Mouse (Mus musculus): ENCODE data around the gene Dixdc1. TPM values are rescaled to one million over a fixed set of nuclear protein-coding genes. Genes with fewer than 3 reads are reported as not detected.

Dixdc1 gene
- polyA plus RNA-seq, 1 experiment from 2014 or later, result 23.6 TPM

GRCm38 (mm10) chr9:50616766-50617603 is 122.3 kb downstream of the Dixdc1 start, which contains the start of the genes Pih1d2 and Nkapd1:
Gene Pih1d2, plus strand, starts transcription at chr9:50617321.
Gene Nkapd1, minus strand, starts transcription at chr9:50617464.
- H3K9me3 ChIP-seq, result no peaks in the 10 kb centered on the region
- H3K36me3 ChIP-seq, result peaks cover 31% of the 10 kb centered on the region
- ATAC-seq (ENCODE audit: low FRiP score, low read depth), result peak; percentile 93
- H3K27ac ChIP-seq, result peak within 1 kb of the TSS; percentile 94
- WGBS, result under 1% methylated on average over 79 of the region's 81 CpGs
- H3K9ac ChIP-seq, result peak within 1 kb of the TSS; percentile 97
- peak within 1 kb of the TSS; percentile 88 for H3K4me2 ChIP-seq (replicated peaks)
- no peaks in the 10 kb centered on the region for H3K27me3 ChIP-seq
- peaks cover 8% of the 10 kb centered on the region for H3K4me1 ChIP-seq
- H3K4me3 ChIP-seq, result peak within 1 kb of the TSS; percentile 100

- no peaks in the 10 kb centered on the region for H3K27me3 ChIP-seq
- peaks cover 36% of the 10 kb centered on the region for H3K36me3 ChIP-seq
- peak overlapping the region; percentile 88 for H3K4me2 ChIP-seq (replicated peaks)
- H3K9me3 ChIP-seq, result no peaks in the 10 kb centered on the region
- peak overlapping the region; percentile 97 for H3K9ac ChIP-seq
- ATAC-seq (ENCODE audit: low FRiP score, low read depth), result no peak
- peaks cover 8% of the 10 kb centered on the region for H3K4me1 ChIP-seq
- H3K27ac ChIP-seq, result 0 out of 2 replicates have a peak overlapping the region, but pooled peaks have one; percentile 94
- peak overlapping the region; percentile 100 for H3K4me3 ChIP-seq
- 36% methylated on average over 11 of the region's 11 CpGs for WGBS
Observed at GRCm38 (mm10) chr9:50616161-50616560, 123.2 kb downstream of the Dixdc1 start.

Other genes with a start within 250 kb of the Dixdc1 start
- gene Plet1, start 245.0 kb downstream of the Dixdc1 start, polyA plus RNA-seq (2015; fragmentation: Nextera tagmentation; extraction: Ambion mirVana), result 0.18 and 0.19 TPM in 2 replicates
- 71.2 and 84.3 TPM in 2 replicates for gene Pts, start 210.8 kb downstream of the Dixdc1 start, polyA plus RNA-seq (2015; fragmentation: Nextera tagmentation; extraction: Ambion mirVana)
- gene Il18, start 184.7 kb downstream of the Dixdc1 start, polyA plus RNA-seq (2015; fragmentation: Nextera tagmentation; extraction: Ambion mirVana), result 2.6 and 2.7 TPM in 2 replicates
- 0.15 and 0.23 TPM in 2 replicates for gene Bco2, start 184.3 kb downstream of the Dixdc1 start, polyA plus RNA-seq (2015; fragmentation: Nextera tagmentation; extraction: Ambion mirVana)
- gene Tex12, start 178.2 kb downstream of the Dixdc1 start, polyA plus RNA-seq (2015; fragmentation: Nextera tagmentation; extraction: Ambion mirVana), result not detected in 2 replicates
- 257 and 259 TPM in 2 replicates for gene Sdhd, start 135.7 kb downstream of the Dixdc1 start, polyA plus RNA-seq (2015; fragmentation: Nextera tagmentation; extraction: Ambion mirVana)
- gene Timm8b, start 135.6 kb downstream of the Dixdc1 start, polyA plus RNA-seq (2015; fragmentation: Nextera tagmentation; extraction: Ambion mirVana), result 242 and 267 TPM in 2 replicates
- 3.7 and 3.8 TPM in 2 replicates for gene Pih1d2, start 122.2 kb downstream of the Dixdc1 start, polyA plus RNA-seq (2015; fragmentation: Nextera tagmentation; extraction: Ambion mirVana)
- gene Nkapd1, start 122.1 kb downstream of the Dixdc1 start, polyA plus RNA-seq (2015; fragmentation: Nextera tagmentation; extraction: Ambion mirVana), result 24.5 and 26.9 TPM in 2 replicates
- 41.4 and 45.4 TPM in 2 replicates for gene Dlat, start 79.7 kb downstream of the Dixdc1 start, polyA plus RNA-seq (2015; fragmentation: Nextera tagmentation; extraction: Ambion mirVana)
- gene 2310030G06Rik, start 7.0 kb upstream of the Dixdc1 start, polyA plus RNA-seq (2015; fragmentation: Nextera tagmentation; extraction: Ambion mirVana), result 3.8 and 4.7 TPM in 2 replicates
- gene Cryab, start 11.8 kb upstream of the Dixdc1 start, polyA plus RNA-seq (2015; fragmentation: Nextera tagmentation; extraction: Ambion mirVana), result 71.2 and 74.0 TPM in 2 replicates
- 37.8 and 39.3 TPM in 2 replicates for gene Hspb2, start 12.8 kb upstream of the Dixdc1 start, polyA plus RNA-seq (2015; fragmentation: Nextera tagmentation; extraction: Ambion mirVana)
- 11.0 and 11.3 TPM in 2 replicates for gene Fdxacb1, start 28.7 kb upstream of the Dixdc1 start, polyA plus RNA-seq (2015; fragmentation: Nextera tagmentation; extraction: Ambion mirVana)
- gene Alg9, start 35.5 kb upstream of the Dixdc1 start, polyA plus RNA-seq (2015; fragmentation: Nextera tagmentation; extraction: Ambion mirVana), result 34.1 and 37.3 TPM in 2 replicates
- gene 1110032A03Rik, start 36.0 kb upstream of the Dixdc1 start, polyA plus RNA-seq (2015; fragmentation: Nextera tagmentation; extraction: Ambion mirVana), result 31.3 and 36.2 TPM in 2 replicates
- 74.3 and 77.3 TPM in 2 replicates for gene Ppp2r1b, start 105.8 kb upstream of the Dixdc1 start, polyA plus RNA-seq (2015; fragmentation: Nextera tagmentation; extraction: Ambion mirVana)

Data from limb, embryonic 13.5 days (tissue).